Mouse (Mus musculus) stomach, postnatal 0 days (tissue): ENCODE measurements around the gene Rubcn.

ENCODE experiments used
- CTCF ChIP-seq: IDR thresholded peaks from 2 replicates; pipeline ENCODE4 v1.5.1; 2016; ENCODE audit warnings: antibody characterized with exemption, low read depth, mild to moderate bottlenecking, moderate library complexity
- EP300 ChIP-seq: optimal IDR thresholded peaks from 2 replicates; pipeline ENCODE3; 2016; ENCODE audit warnings: antibody characterized with exemption

- TF ChIP-seq CTCF (no peak), EP300 (no peak)
Observed at GRCm38 (mm10) chr16:32876831-32877230, 735 bp downstream of the Rubcn start.
